Mouse (Mus musculus): ENCODE data around the gene Med15. TPM values are rescaled to one million over a fixed set of nuclear protein-coding genes. Genes with fewer than 3 reads are reported as not detected.

The Med15 gene
- total RNA-seq, 2 experiments from 2014 or later = 36.9 to 46.9 TPM

DNA sequence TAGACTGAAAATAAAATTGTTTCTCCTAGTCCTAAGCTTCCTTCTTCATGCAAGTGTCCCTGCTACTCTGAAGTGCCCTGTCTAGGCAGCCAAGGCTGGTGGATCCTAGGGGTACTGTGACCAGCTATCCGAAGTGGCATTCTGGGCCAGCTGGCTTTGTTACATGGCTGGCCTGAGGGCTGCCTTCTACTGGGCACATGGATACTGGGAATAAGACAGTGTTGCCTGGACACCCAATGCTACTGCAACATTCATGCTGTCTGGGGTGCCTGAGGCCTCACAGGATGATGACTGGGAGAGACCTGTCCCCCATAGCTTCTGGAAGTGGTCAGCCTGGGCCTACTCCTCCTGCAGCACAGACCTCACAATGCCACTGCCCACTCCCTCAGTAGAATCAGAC is 82.0 kb downstream of the Med15 start:
- no peak for DNase-seq (ENCODE audit: low spot score in 2 of 2)

DNA sequence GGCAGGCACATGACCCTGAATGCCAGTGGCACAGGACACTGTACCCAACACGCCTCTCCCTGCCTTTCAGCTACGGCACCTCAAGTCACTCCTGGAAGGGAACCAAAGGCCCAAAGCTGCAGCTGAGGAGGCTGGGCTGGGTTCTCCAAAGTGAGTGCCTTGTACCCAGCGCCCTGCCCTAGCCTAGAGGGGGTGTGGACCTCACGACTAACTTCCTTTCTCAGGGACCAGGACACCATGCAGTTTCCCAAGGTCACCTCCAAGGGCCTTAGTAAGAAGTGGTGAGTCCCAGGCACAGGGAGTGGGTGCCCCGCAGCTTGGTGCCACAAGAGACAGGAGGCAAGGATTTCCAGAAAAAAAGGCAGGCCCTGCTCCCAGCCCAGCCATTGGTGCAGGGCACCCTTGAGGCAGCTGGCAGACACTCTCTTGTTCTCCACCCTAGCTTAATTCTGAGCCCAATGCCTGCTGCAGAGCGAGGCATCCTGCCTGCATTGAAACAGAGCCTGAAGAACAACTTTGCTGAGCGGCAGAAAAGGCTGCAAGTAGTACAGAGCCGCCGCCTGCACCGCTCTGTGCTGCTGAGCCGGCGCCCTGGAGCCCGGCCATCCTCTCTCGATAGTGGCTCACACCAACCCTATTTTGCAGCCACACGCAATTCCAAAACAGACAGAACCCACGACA is 82.6 kb downstream of the Med15 start:
- DNase-seq (ENCODE audit: low spot score in 2 of 2) = no peak

DNA sequence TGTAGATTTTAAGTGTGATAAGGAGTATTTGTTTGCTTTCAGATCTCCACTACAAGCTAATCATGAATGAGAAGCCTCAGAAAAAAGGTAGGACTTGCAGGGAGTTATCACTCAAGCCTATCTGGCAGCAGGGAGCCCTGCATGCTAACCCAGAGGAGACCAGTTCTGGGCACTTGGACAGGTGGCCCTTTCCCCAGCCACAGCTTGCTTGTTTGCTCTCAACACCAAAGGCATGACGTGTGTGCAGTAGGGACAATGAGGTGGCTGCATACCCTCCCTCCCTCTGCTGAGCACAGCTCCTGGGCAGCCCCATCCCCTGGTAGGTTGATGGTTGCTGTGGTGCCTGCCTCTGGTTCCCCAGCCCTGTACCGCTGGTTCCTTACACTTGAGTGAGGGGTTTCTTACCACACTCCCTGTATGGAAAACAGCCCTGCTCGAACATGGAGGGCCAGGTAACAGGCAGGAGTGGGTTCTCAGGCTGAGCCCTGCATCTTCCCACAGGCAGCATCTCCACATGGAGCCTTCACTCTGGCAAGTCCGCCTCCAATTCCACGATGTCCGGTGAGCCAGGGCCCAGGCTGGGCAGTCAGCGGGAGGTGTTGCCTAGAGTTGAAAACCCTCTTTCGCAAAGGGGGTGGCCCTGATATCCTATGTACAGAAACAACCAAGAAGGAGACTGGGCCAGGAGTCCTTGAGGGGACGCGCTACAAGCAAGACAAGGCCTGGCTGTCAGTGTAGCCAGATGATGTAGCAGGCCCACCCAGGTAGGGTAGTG is 84.9 kb downstream of the Med15 start:
- DNase-seq (ENCODE audit: low spot score in 2 of 2) = no peak

DNA sequence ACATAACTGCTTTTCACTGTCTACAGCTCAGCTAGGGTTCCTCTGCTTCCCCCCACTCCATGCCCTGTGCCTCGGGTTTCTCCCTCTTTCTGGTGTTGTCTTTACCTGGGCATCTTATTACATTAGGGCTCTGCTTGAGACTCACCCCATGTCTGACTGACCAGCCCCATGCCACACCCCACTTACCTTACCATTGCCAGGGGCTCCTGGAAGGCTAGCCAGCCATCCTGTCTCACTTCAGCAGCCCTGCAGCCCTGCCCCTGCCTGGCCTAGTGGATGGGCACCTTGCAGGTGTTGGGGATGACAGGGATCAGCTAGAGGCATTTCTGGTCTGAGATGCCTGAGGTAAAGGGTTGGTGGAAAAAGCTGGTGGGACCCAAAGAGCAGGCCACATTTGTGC is 85.5 kb downstream of the Med15 start:
- no peak for DNase-seq (ENCODE audit: low spot score in 2 of 2)

DNA sequence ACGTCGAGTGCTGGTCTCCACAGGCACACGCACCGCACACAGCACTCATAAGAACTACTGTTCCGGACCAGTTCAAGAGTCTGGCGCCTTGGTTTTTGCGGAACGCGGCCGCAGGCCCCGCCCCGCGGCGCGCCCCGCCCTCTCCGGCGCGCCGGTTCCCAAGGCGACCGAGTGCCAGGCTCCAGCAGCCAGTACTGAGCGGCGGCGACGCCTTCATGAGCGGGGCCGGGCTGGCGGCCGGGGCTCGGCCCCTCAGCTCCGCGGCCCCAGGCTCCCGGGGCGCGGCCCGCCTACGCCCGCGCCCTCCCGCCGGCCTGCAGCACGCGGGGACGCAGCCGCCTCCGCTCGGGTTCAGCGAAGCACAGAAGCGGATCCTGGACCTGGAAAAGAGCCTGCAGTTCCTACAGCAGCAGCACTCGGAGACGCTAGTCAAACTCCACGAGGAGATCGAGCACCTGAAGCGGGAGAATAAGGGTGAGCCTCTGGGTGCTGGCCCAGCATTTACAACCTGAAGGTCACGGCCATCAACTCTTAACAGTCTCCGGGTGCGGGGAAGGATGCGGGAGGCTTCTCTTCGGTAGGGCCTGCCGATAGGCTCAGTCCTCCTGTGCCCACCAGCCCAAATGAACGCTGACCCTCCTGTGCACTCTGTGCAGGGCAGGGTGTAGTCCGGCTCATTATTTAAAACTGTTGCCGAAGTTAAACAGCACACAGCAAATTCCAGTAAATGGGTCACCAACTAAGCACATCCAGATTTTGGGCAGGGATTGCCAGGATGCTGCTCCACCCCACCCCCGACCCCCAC is 86.2 kb downstream of the Med15 start, which contains the start of gene Ccdc74a:
TSS of gene Ccdc74a (plus strand) at position 161 of the 805 bp plus-strand sequence.
- DNase-seq (ENCODE audit: low spot score in 2 of 2) = peak; percentile 67 to 81

DNA sequence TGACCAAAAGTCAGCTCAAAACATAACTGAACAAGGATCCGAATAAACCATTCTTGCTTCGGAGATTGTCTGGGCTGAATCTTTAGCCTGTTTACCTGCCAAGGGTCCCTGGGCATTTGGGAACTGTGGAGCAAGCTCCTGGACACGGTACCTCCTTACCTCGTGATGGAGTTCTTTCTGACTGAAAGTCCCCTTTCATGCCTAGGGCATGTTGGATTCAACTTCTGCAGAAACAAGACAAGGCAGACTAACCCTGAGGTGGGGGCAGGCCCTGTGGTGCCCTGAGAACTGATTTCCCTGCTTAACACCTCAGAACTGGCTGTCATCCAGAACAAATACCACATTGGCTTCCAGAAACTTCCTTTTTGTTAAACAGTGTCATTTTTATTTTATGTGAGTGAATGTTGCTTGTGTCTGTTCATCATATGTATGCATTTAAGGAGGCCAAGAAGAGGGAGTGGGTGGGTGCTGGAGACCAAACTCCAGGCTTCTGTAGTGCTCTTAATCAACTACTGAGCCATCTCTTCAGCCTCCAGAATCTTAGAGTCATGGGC is 89.2 kb downstream of the Med15 start:
- DNase-seq (ENCODE audit: low spot score in 2 of 2) = no peak

DNA sequence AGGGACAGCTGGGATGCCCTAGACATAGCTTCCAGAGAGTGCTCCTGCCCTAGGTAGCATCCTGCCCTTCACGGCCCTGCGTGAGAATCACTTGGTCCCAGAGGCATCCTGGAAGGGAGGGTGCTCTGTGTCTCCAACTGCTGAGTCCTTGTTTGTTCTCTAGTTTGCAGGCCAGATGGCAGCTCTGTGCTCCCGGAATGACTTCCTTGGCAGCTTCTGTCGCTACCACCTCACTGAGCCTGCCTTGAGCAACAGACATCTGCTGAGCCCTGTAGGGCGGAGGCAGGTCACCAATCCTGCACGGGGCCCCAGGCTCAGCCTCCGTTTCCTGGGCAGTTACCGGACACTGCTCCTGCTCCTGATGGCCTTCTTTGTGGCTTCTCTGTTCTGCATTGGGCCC is 90.4 kb downstream of the Med15 start:
- DNase-seq (ENCODE audit: low spot score in 2 of 2) = no peak

DNA sequence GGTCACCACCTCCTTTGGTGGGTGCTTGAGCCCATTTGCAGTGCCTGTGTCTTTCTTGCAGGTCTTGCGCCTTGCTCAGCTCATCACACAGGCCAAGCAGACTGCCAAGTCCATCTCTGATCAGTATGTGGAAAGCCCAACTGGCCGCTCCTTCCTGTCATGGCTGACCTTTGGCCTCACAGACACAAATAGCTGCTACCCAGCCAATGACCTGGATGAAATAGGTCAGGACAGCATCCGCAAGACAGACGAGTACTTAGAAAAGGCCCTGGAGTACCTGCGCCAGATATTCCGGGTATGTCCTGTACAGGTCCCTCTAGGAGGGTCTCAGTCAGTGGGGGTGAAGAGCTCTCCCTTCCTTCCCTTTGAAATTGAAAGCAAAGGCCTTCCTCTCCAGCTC is 91.4 kb downstream of the Med15 start:
- no peak for DNase-seq (ENCODE audit: low spot score in 2 of 2)

DNA sequence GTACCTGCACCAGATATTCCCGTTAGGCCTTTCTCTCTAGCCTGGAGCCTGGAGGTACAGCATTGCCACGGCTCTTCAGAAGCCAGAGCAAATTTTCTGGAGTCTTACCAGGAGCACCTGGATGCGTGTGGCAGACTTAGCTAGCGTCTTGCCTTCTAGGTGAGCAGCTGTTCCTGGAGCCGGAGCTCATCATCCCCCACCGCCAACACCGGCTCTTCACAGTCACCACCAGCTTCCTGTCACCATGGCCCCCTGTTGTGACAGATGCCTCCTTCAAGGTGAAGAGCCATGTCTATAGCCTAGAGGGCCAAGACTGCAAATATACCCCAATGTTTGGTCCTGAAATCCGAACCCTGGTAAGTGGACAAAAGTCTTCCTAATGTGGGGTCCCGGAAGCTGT is 92.0 kb downstream of the Med15 start:
- DNase-seq (ENCODE audit: low spot score in 2 of 2) = no peak

DNA sequence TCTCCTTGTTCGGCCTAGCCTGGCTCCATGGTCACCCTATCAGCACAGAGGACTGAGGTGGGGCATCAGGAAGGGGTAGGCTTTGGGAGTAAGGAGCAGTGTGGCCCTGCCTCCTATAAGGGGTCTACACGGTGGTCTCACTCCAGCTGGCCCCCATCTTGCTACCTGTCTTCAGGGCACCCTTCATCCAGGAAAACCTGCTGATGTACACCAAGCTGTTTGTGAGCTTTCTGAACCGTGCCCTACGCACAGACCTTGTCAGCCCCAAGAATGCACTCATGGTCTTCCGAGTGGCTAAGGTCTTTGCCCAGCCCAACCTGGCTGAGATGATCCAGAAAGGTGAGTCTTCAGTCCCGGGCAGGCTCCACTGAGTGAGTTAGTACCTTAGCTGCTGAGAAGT is 92.7 kb downstream of the Med15 start:
- no peak for DNase-seq (ENCODE audit: low spot score in 2 of 2)

DNA sequence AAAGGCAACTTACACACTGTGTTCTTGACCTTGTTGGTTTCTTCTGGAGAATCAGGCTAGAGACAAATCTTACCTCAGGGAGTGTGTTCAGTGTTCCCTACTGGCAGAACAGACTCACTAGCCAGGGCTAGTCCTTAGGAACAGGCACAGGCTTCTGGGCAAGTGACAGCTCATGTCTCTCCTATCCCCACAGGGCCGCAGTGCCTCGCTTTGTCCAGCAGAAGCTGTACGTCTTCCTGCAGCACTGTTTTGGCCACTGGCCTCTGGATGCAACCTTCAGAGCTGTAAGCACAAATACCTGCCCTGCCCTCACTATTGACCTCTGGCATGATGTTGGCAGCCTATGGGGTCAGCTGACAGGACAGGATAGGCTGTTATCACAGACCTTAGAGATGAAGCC is 93.6 kb downstream of the Med15 start:
- DNase-seq (ENCODE audit: low spot score in 2 of 2) = no peak

DNA sequence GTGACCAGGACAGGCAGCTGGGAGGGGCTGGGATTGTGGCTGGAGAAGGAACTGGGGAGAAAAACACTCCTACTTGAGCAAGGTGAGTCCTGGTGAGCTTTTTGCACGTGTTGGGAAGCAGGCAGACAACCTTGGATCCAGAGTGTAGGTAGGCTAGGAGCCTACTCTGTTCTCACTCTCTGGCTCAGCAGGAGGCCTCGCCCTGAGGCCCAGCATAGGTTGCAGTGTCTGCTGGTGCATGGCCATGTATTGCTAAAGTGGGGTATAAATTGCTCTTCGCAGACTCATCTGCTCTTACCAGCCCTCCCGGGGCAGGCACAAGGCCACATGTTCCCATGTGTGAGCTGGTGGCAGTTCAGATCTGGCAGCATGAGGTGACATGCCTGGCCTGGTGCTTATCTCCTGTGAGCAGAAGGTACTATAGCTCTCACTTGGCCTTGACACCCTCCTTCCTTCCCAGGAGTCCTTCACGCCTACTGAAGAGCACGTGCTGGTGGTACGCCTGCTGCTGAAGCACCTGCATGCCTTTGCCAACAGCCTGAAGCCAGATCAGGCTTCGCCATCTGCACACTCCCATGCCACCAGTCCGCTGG is 94.6 kb downstream of the Med15 start:
- DNase-seq (ENCODE audit: low spot score in 2 of 2) = no peak

DNA sequence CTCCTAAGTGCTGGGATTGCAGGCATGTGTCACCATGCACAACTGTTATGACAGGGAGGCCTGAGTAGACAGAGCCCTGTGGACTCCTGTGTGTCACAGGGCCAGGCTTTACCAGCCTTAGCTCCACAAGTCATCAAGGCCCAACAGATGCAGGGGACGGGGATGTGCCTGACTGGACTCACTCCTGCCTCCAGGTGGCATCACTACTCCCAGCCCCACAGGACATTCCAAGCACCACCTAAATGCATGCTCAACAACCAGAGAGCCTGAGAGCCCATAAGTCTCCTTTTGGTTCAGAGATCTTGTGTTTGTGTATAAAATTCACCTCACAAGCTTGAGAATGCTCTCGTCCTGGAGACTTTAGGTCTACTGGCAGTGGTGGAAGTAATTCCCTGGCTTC is 95.1 kb downstream of the Med15 start:
- DNase-seq (ENCODE audit: low spot score in 2 of 2) = no peak

DNA sequence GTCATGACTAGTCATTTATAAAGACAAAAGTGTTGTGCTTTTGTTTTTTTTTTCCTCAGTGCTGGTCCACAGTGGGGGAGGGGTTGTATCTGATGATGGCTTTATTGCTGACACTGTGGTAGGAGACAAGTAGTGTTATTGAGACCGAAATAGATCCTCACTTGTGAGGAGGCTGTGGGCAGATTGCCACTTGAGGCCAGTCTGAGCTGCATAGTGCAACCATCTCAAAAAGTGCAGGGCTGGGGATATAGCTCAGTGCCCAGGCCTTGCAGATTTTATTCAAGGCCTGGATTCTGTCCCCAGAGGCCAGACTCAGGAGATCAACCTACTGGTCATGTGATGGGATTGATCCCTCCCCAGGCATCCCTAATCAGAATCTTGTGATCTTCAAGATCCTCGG is 95.8 kb downstream of the Med15 start:
- no peak for DNase-seq (ENCODE audit: low spot score in 2 of 2)

DNA sequence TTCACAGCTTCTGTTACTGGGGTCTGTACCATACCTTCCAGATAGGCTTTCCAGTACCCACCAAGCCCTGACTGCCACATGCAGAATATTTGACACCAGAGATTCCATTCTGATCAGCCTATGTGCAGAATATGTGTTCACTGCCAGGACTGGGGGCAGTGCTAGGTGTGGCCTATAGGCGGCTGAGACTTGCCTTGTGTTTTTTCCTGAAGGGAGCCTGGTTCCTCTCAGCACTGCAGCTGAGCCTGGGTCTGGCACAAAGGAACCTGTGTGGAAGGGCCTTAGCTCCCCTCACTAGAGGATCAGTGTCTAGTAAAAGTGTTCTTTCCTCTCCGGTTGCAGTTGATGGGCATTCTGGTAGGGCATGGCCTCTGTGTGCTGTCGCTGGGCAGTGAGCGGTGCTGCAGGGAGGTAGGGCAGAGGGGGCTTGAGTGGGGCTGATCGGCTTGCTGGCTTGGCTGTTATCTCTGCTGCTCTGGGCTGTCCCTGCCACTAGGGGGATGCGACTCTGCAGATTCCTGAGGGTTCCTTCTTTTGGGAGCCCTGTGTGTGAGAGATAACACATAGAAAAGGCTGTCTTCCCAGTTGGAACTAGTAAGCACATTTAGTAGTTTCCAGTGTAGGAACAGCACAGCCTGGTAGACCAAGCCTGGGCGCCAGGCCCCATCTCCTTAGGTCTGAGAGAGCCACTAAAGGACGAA is 99.1 kb downstream of the Med15 start:
- DNase-seq (ENCODE audit: low spot score in 2 of 2) = no peak

DNA sequence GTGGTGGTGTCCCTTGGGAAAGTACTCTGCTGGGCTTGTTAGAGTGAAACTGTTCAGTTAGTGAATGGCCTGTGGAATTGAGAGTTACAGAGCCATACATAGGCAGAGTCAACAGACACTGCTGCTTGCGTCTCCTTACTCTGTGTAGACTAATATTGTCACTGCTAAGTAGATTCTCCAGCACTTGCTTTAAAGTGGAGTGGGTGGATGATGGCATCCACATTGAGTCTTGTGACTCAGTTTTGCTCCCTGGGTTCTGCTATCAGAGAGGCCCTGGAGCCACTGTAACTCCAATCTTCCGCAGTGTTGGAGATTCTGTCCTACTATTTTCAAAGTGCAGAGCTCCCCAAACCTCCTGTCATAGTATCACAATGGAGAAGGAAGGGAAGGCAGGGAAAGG is 100.1 kb downstream of the Med15 start:
- DNase-seq (ENCODE audit: low spot score in 2 of 2) = no peak

DNA sequence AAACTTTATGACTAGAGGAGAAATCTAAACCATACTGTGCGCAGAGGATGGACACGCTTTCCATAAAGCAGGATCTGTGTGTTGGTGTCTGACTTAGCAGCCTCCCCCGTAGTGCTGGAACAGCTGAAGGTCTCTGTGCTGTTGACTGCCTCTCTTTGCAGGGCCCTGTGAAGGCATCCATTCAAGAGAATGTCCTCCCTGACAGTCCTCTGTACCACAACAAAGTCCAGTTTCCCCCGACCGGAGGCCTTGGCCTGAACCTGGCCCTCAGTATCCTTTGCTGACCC is 106.5 kb downstream of the Med15 start:
- DNase-seq (ENCODE audit: low spot score in 2 of 2) = no peak

DNA sequence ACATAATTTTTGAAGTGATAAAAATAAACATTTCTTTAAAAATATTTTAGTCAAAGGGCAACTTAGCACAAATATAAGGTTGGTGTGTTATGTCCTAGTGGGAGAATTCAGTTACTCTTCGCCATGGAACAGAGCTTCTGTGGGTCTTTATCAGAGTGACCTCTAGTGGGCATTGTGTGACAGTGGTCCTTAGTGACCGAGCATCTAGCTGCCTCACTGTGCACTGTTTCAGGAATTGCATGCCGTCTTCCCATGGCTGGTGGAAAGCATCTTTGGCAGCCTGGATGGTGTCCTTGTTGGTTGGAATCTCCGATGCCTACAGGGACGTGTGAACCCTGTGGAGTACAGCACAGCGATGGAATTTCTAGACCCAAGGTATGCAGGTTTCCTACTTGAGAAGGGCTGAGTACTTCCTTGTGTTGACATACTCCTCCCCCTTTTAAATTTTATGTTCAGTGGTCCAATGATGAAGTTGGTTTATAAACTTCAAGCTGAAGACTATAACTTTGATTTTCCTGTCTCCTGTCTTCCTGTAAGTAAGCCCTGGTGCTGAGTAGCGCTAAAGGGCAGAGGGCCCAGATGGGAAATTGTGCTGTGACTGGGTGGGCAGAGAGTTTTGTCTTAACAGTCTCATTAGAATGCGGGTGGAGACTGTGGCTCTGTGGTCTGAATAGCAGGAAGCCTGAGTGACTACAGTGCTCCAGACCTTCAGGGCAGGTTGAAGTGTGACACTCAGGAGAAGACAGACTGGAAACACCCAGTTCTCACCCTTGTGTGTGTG is 107.0 kb downstream of the Med15 start:
- no peak for DNase-seq (ENCODE audit: low spot score in 2 of 2)

DNA sequence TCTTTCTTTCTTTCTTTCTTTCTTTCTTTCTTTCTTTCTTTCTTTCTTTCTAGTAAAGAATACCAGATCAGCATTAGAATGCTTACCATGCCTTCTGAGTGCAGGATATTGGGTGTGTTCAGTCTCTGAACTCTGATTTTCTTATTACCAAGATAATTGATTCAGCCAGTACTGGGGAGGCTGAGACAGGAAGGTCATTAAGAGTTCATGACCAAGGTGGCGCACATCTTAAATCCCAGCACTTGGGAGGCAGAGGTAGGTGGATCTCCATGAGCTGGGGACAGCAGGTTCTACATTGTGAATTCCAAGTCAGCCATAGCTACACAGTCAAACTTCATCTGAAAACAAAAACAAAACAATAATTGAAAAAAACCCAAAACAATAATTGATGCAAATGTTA is 110.8 kb downstream of the Med15 start:
- DNase-seq (ENCODE audit: low spot score in 2 of 2) = no peak

Data from gastrocnemius, postnatal 4 days (tissue).